Mouse (Mus musculus) stomach, postnatal 0 days (tissue): ENCODE data around the gene Skp1a. TPM values are rescaled to one million over a fixed set of nuclear protein-coding genes. Genes with fewer than 3 reads are reported as not detected.

Experiments used
- ATAC-seq: fragments of 200-750 bp; cut with Nextera tagmentation; 2 replicates; pipeline ENCODE4 v1.8.0; 2017; ENCODE audit not compliant: low FRiP score, low TSS enrichment
- DNase-seq: peaks from one replicate; pipeline ENCODE4 v3.0.0-alpha.2; 2016; ENCODE audit warnings: low spot score
- H3K27ac ChIP-seq: fragments of 300-500 bp; sonication (generic); replicated peaks from 2 replicates; pipeline ENCODE4 v1.5.1; 2014; ENCODE audit warnings: mild to moderate bottlenecking, control low read depth
- H3K27me3 ChIP-seq: fragments of 300-500 bp; sonication (generic); 2 replicates; pipeline ENCODE4 v1.6.1; 2014; ENCODE audit warnings: low read length; ENCODE audit not compliant: control insufficient read depth, insufficient read depth
- H3K36me3 ChIP-seq: fragments of 300-500 bp; sonication (generic); 2 replicates; pipeline ENCODE4 v1.6.1; 2014; ENCODE audit warnings: low read length, mixed read lengths; ENCODE audit not compliant: control insufficient read depth, insufficient read depth
- H3K4me1 ChIP-seq: fragments of 300-500 bp; sonication (generic); replicated peaks from 2 replicates; pipeline ENCODE4 v1.6.1; 2014; ENCODE audit warnings: antibody characterized with exemption; ENCODE audit not compliant: control insufficient read depth, insufficient read depth
- H3K4me2 ChIP-seq: fragments of 300-500 bp; sonication (generic); replicated peaks from 2 replicates; pipeline ENCODE4 v1.6.1; 2014; ENCODE audit warnings: low read depth, mild to moderate bottlenecking, control low read depth, moderate library complexity
- H3K4me3 ChIP-seq: fragments of 300-500 bp; sonication (generic); 2 replicates; pipeline ENCODE4 v1.5.1; 2014; ENCODE audit warnings: low read depth, low read length, control low read depth
- H3K9ac ChIP-seq: fragments of 300-500 bp; sonication (generic); 2 replicates; pipeline ENCODE4 v1.6.1; 2014; ENCODE audit warnings: mild to moderate bottlenecking, low read length, control low read depth, mixed read lengths
- H3K9me3 ChIP-seq: fragments of 300-500 bp; sonication (generic); 2 replicates; pipeline ENCODE4 v1.6.1; 2016; ENCODE audit warnings: low read length; ENCODE audit not compliant: control insufficient read depth
- CTCF ChIP-seq: IDR thresholded peaks from 2 replicates; pipeline ENCODE4 v1.5.1; 2016; ENCODE audit warnings: antibody characterized with exemption, low read depth, mild to moderate bottlenecking, moderate library complexity
- EP300 ChIP-seq: optimal IDR thresholded peaks from 2 replicates; pipeline ENCODE3; 2016; ENCODE audit warnings: antibody characterized with exemption
- WGBS: fragments of 180-500 bp; shearing (Covaris S2); extraction: QIAGEN DNeasy Blood & Tissue Kit; methylation state at CpG from one replicate; pipeline ENCODE4 v1.1.7; 2014; 5-methylcytosine and 5-hydroxymethylcytosine counted together
- polyA plus RNA-seq: library from polyadenylated mRNA; unstranded; fragments of >200 nt; fragmentation: Nextera tagmentation; extraction: Ambion mirVana; gene quantifications from 2 replicates; pipeline ENCODE4 v1.2.1, GENCODE M21; 2015

Gene Skp1a
- polyA plus RNA-seq, 1 experiment from 2014 or later, result 542 TPM

DNA sequence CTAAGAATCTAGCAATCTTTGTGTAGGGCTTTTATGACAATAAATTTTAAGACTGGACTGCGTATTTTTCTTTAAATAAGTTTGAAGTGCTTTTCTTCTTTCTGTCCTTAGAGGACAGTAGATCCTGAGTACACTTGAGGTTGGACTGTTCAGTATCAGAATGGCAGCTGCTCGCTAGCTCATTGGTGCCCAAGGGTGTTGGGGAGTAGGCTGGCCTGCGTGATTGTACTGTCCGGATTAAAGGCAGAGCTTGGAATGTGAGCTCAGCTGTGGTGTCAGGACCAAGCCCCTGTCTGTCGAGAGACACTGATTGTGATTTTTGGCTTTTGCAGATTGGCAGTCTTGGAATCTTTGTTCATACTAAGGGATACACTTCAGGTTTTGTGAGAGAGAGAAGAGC lies 20.0 kb downstream of the Skp1a start:
- 68% methylated on average over 5 of the region's 5 CpGs for WGBS
- Histone ChIP-seq H3K36me3 (no peaks in the 10 kb centered on the region; the same call in 1 of the 2 replicates), H3K4me3 (no peak overlapping the region), H3K4me2 (no peak overlapping the region), H3K9me3 (no peaks in the 10 kb centered on the region), H3K4me1 (no peaks in the 10 kb centered on the region), H3K27ac (no peak overlapping the region), H3K9ac (no peak overlapping the region), H3K27me3 (no peaks in the 10 kb centered on the region)
- ATAC-seq, result no peak
- DNase-seq, result no peak
- TF ChIP-seq CTCF (no peak), EP300 (no peak)

- H3K4me1 ChIP-seq, result no peaks in the 10 kb centered on the region
- H3K4me2 ChIP-seq, result no peak overlapping the region
- H3K36me3 ChIP-seq, result no peaks in the 10 kb centered on the region; the same call in 1 of the 2 replicates
- H3K4me3 ChIP-seq, result no peak overlapping the region
- H3K9me3 ChIP-seq, result no peaks in the 10 kb centered on the region
- H3K27me3 ChIP-seq, result no peaks in the 10 kb centered on the region
- H3K9ac ChIP-seq, result no peak overlapping the region
- peak overlapping the region; percentile 61 for H3K27ac ChIP-seq
- no peak for ATAC-seq
- DNase-seq, result no peak
- no peak for TF ChIP-seq CTCF
- TF ChIP-seq EP300, result no peak
- 45% methylated on average over 1 of the region's 1 CpGs for WGBS
These were observed 20.9 kb downstream of the Skp1a start for GRCm38 (mm10) chr11:52252692-52253091.

DNA sequence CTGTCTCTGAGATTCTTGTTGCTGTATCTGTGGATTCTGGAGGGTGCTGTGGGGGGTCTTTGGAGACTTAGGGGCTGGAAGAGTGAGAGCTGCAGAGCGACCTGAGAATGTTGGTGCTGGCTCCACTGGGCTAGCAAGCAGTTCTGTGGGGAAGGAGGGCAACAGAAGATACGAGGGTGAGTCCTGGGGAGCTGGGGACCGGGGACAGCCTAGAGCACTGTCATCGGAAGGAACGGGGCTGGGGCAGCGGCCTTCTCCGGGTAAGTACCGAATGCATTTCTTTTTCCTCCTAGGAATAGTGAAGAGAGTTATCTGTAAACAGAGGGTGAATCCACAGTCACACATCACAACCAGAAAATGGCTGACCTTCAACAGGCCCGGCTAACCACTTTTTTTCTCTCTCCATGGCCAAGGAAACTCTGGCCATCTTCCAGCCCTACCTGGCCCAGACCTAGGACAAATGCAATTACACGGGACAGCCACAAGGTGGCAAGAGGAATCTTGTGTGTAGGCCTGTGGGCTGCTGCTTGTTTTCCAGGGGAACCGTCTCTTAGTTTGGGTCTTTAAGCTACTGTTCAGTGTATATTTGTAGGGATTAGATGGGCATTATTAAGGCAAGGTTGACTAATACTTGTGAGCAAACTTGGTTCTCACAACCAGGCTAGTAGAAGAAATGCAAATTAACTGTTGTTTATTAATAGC lies 22.0 kb downstream of the Skp1a start:
- peak; percentile 75 for DNase-seq

DNA sequence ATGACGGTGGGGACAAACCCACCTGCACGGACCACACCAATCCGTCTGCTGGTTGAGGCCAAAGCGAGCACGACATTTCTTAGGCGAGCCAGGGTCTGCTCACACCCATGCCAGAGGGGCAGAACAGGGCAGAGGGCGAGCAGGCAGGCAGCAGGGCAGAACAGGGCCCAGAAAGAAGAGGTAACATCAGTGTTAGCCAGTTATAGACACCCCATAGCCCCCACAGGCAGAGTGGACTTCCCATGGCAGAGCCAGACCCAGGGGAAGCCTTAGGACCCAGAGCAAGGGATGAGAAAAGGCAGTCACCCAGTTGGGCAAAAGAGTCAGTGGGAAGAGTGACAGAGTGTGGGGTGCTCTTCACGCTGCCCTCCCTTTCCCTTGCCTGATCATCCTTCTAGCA lies 23.3 kb downstream of the Skp1a start:
- Histone ChIP-seq H3K4me2 (no peak overlapping the region), H3K27ac (no peak overlapping the region), H3K36me3 (no peaks in the 10 kb centered on the region; the same call in 1 of the 2 replicates), H3K9ac (no peak overlapping the region), H3K9me3 (no peaks in the 10 kb centered on the region), H3K27me3 (no peaks in the 10 kb centered on the region), H3K4me3 (no peak overlapping the region), H3K4me1 (no peaks in the 10 kb centered on the region)
- no peak for DNase-seq
- TF ChIP-seq EP300 (no peak), CTCF (no peak)
- ATAC-seq, result no peak
- 93% methylated on average over 8 of the region's 8 CpGs for WGBS

More for the DNA sequence above, 22.0 kb downstream of the Skp1a start:
- Histone ChIP-seq H3K9ac (no peak overlapping the region), H3K4me3 (no peak overlapping the region), H3K36me3 (no peaks in the 10 kb centered on the region; the same call in 1 of the 2 replicates), H3K27me3 (no peaks in the 10 kb centered on the region), H3K9me3 (no peaks in the 10 kb centered on the region), H3K27ac (no peak overlapping the region), H3K4me1 (no peaks in the 10 kb centered on the region), H3K4me2 (no peak overlapping the region)
- no peak for TF ChIP-seq EP300
- TF ChIP-seq CTCF, result peak; percentile 93
- WGBS, result 62% methylated on average over 11 of the region's 11 CpGs
- peak; percentile 73 for ATAC-seq

DNA sequence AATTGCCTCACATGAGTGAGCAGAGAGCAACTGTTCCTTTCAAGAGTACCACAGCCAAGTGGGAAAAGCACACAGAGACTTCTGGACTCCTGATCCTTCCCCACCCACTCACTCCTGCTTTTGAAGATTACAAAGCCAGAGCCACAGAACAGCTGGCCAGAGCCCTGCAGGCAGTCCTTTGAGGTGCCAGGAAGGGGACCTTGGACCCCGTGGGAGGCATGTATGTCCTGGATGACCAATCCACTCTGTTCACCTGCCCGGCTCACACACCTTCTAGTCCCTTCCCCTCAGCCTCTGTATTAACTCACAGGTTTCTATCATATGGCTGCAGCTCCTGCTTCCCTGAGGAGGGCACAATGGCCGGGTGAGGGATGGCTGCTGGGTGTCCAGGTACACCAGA lies 25.6 kb downstream of the Skp1a start:
- DNase-seq (no peak), ATAC-seq (no peak)
- H3K4me3 ChIP-seq, result no peak overlapping the region
- H3K27ac ChIP-seq, result no peak overlapping the region
- TF ChIP-seq CTCF, result no peak
- TF ChIP-seq EP300, result no peak
- no peaks in the 10 kb centered on the region for H3K27me3 ChIP-seq
- H3K9me3 ChIP-seq, result no peaks in the 10 kb centered on the region
- 82% methylated on average over 3 of the region's 3 CpGs for WGBS
- no peak overlapping the region for H3K9ac ChIP-seq
- 0 out of 2 replicates have a peak, but pooled peaks cover 2% of the 10 kb centered on the region for H3K36me3 ChIP-seq
- H3K4me2 ChIP-seq, result no peak overlapping the region
- no peaks in the 10 kb centered on the region for H3K4me1 ChIP-seq

DNA sequence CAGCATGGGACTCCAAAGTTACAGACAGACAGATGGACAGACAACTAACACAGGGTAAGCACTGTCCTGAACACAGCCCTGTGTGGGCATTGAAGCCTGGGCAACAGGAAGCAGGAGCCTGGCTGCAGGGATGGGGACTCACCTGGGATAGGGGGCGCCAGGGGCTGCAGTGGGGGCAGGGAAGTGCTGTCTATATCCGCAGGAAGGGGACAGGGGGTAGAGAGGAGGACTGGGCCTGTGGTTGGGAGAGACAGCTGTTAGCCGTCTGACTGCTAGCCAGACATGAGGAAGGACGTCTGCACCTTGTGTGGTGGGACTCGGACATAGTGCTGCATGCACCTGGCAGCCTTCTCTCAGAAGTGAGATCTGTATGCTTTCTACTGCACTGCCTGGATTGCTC lies 26.9 kb downstream of the Skp1a start:
- no peak overlapping the region for H3K27ac ChIP-seq
- no peak overlapping the region for H3K4me2 ChIP-seq
- DNase-seq (no peak), ATAC-seq (no peak)
- H3K4me1 ChIP-seq, result no peaks in the 10 kb centered on the region
- WGBS, result 59% methylated on average over 5 of the region's 5 CpGs
- H3K9ac ChIP-seq, result no peak overlapping the region
- H3K9me3 ChIP-seq, result no peaks in the 10 kb centered on the region
- H3K4me3 ChIP-seq, result no peak overlapping the region
- no peaks in the 10 kb centered on the region for H3K27me3 ChIP-seq
- no peak for TF ChIP-seq EP300
- no peak for TF ChIP-seq CTCF
- H3K36me3 ChIP-seq, result 0 out of 2 replicates have a peak, but pooled peaks cover 2% of the 10 kb centered on the region
